Mouse (Mus musculus) frontal cortex, postnatal 10 days (tissue): ENCODE measurements at regions not wholly inside any gene's neighbourhood (a gene's known extent, or its start where the extent isn't known, plus 50 kb on each side); places are given as distances from the start of the nearest gene placed in this dataset.

Experiments used
- DNase-seq, 2 experiments: peaks; one replicate each; pipeline ENCODE4 v3.0.0; 2022; ENCODE audit warnings: low spot score in 2 of 2, mixed read lengths in 1 of 2

GRCm38 (mm10) chr2:167821186-167821585, 110.7 kb upstream of the Ptpn1 start:
- DNase-seq: no peak

GRCm38 (mm10) chr2:167818799-167819198, 113.1 kb upstream of the Ptpn1 start:
- DNase-seq: no peak

- no peak for DNase-seq
These were observed 114.8 kb upstream of the Ptpn1 start for GRCm38 (mm10) chr2:167817030-167817429.

DNA sequence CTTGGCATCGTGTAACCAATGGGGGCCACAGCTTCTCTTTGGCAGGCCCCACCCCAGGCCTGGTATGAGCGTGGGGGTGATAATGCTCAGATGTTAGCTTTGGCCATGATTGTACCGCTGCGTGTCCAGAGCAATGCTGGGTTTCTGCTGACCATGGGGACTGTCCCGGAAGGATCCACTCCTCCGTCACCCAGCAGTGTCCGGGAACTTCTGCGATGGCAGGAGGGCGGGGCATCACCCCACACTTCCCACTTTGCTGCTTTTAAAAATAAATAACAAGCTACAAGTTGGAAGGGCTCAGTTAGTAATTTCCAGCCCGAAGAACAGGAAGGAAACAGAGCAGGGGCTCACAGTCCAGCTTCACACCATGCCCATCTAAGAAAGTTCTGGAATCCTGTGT, 116.7 kb upstream of the Ptpn1 start:
- no peak for DNase-seq

DNA sequence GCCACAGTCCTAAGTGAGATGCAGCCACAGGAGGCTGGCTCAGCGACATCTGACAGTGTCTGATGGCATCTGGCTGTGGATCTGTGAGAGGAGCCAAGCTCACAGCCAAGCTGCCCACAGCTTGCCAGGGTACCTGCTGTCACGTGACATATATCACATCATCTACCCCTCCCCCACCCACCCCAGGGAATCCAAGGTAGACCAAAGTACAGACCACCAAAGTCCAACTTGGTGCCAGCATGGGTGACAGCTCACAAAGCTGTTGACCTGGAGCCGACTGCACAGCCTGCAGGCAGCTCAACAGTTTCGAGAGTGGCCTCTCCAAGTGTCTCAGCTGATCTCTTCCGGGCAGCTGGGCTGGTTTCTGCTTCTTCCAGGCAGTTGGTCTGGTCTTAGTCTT, 119.6 kb upstream of the Tmem189 start:
- no peak for DNase-seq

DNA sequence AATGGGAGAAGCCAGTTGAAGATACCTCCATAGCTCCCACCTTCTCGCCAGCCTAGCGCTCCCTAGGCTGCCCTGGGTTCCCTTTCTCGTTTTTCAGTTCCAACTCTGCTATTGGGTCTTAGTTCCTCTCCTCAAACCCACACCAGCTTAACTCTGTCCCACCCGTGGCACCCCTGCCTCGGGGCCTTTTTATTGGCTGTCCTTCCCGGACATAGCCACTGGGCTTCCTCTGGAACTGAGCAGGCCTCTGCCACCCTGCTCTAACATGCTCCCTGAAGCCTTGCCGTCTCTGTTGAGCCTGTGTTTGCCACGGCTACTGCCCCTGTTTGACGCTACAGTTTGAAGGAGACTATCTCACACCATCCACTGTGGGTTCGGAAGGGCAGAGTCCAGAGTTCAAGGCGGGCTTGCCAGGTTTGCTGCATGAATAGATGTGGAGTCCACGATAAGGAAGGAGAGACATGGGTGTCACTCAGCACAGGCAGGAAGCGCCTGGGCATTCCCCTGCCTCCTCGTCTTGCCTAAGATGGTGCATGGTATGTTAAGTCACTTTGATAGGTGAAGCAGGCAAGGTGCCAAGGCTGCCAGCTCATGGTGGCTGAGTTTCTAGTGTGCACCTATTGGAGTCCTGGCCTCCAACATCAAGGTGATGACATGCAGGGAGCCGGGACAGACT, 116.1 kb upstream of the Tmem189 start:
- DNase-seq: no peak

DNA sequence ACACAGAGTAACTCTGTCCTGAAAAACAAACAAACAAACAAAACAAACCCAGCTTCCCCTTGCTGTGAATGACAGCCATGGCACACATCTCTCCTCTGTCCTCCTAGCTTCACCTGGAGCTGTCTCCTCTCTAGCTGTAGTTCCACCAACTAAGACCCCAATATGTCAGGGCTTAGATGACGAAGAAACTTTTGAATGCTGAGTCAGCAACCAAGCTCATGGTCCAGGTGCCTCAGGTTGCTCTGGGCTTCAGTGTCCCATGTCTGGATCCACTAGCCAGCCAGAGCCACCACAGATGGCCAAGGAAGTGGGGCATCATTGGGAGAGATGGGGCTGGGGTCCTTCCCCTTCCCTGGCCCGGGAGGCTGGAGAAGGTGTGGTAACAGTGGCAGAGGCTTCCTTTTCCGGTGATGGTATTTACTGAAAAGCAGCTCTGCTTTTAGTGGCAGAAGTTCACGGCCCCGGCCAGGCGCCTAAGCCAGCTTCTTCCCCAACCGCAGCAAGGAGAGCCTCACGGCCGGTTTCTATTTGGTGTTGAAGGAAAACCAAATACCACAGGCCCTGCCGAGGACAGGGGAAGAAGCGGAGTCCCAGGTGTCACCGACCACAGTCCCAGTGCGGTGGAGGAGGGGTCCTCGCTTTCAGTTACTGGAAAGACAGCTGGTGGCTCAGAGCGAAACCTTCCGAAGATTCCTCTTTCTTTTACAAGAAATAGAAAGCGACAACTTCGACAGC, 115.0 kb upstream of the Tmem189 start:
- DNase-seq: no peak

DNA sequence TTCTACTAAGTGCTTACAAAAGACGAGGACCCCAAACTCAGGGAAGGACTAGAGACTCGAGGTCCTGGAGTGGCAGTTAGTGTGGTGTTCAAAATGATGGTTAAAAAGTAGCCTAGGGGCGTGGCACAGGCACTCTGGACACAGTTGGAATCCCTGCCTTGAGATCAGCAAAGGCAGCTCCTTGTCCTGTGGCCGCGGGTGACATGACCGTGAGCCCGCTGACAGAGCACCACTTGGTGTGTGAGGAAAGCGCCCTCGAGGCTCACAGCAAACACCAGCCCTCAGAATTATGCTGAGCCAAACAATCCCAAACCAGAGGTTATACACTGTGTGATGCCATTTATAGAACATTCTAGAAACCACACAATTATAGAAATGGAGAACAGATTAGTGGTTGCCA, 112.9 kb upstream of the Tmem189 start:
- DNase-seq: no peak

DNA sequence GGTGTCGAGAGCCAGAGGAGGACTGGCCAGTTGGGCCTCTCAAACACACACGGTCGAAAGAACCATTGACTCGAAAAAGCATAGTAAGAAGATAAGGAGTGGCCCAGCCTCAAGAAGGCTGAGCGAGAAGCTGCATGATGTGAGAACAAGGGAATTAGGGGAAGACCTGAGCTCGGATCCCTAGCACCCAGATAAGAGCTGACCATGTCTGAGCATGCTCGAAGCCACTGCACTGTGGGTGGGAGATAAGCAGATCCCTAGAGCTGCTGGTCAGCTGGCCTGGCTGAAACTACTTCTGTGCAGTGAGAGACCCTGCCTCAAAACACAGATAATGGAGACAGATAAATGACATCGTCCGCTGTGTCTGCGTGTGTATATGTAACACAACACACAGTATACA, 111.8 kb upstream of the Tmem189 start:
- DNase-seq: no peak

DNA sequence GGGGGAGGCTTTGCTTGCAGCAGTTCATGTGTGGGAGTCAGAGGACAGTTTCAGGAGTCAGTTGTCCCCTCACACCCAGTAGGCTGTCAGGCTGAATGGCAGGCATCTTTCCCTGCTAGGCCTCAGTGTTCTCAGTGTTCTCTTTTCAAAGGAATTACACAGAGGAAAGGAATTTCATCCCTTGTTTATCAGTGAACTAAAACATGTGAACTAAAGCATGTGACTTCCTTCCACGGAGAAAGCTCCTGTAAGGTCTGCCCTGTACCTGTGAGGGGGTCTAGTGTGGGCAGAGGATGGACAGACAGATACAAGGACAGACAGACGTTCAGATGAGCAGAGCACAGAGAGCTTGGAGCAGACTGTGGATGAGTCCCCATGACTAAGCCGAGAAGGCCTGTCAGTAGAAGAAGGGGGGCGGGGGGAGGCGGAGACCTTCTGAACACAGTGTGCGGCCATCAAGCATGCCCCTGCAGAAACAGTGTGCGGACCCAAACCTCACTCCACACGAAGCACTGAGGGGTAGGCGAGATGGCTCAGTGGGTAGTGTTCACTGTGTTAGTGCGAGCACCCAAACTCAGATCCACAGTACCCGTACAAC, 111.1 kb upstream of the Tmem189 start:
- no peak for DNase-seq

DNA sequence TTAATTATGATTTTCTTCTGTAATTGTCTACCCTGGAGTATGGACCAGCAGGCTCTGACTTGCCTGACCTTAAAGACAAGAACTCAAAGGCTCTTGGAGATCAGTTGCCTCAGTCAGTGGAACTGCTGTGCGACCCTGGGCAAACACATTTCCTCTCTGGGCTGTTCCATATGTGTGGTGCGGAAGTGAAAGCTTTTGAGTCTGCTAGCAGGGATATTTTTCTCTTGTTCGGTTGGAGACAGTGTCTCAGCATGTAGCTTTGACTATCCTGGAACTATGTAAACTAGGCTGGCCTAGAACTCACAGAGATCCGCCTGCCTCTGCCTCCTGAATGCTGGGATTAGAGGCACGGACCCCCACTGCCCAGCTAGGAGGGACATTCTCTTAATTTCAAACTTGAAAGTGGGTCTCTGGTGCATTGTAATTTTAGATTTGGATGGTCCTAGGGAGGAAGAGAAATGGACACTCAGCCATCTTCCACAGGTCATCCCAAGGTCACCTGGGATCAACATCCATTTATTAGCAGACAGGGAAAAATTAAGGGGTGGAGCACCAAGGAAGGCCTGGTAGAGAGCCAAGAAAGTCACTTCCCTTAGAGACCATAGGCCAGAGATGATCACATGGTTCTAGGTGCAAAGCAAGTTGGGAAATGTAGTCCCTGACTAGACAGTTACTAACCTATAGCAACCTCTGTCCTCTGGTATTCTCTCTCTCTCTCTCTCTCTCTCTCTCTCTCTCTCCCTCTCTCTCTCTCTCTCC, 110.2 kb upstream of the Tmem189 start:
- DNase-seq: no peak

DNA sequence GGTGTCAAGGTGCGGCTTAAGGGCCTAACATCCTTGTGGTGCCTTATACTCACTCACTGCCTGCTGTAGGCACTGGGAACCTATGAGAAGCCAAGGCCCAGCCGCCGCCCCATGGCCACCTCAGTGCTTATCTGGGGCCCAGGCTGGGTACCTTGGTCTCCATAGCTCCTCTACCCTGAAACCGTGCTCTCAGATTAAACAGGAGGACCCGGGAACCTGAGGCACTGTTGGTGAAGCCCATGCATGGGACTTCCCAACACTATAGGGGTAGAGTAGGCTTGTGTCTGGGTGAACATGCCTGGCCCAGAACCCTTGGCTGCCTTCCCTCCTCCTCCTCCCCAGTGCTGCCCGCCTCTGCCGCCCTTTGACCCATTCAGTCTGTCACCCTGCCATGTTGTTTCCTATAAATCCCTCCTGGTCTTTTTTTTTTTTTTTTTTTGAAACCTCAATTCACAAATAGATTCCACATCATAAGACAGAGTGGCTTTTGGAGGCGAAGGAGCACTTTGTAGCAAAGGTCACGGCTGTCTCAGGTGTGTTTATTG, 109.4 kb upstream of the Tmem189 start:
- no peak for DNase-seq

- no peak for DNase-seq
These were observed 108.6 kb upstream of the Tmem189 start for GRCm38 (mm10) chr2:167798076-167798782.

- DNase-seq: no peak
These were observed 105.9 kb upstream of the Tmem189 start for GRCm38 (mm10) chr2:167795491-167795890.

DNA sequence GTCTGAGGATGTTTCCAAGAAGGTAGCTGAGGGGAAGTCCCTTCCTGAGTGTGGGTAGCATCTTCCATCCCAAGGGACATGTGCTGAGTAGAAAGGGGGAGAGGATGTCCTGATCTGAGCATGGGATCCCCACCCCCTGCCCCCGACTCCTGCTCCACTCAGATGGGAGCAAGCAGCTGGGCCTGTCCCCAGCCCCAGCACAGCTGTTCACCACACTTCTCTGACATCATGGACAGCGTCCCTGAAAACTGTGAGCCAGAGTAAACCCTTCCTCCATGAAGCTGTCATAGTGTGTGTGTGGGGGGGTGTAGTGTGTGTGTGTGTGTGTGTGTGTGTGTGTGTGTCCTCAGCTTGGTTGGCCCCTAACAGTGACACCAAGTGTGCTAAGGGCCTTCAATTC, 104.3 kb upstream of the Tmem189 start:
- no peak for DNase-seq

GRCm38 (mm10) chr2:167792753-167793152, 103.1 kb upstream of the Tmem189 start:
- no peak for DNase-seq

GRCm38 (mm10) chr2:167792330-167792729, 102.7 kb upstream of the Tmem189 start:
- DNase-seq: no peak

- DNase-seq: no peak
These were observed 99.9 kb upstream of the Tmem189 start for GRCm38 (mm10) chr2:167789471-167789923.

DNA sequence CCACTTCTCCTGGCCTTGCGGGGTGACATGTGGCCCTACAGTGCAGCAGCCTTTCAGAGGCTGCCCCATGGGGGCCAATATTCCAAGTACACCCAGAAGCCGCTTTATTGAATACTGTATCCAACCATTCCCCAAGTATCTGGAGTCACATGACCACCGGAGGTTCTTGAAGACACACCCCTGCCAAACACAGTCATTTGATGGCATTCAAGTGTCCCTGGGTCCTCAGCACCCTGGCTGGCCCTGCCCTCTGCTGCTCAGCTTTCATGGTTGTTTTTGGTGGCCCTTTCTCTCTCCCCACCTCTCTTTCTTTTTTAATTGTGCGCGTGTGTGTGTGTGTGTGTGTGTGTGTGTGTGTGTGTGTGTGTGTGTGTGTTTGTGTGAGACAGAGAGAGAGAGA, 97.3 kb upstream of the Tmem189 start:
- no peak for DNase-seq

- no peak for DNase-seq
These were observed 94.7 kb upstream of the Tmem189 start for GRCm38 (mm10) chr2:167784353-167784752.

DNA sequence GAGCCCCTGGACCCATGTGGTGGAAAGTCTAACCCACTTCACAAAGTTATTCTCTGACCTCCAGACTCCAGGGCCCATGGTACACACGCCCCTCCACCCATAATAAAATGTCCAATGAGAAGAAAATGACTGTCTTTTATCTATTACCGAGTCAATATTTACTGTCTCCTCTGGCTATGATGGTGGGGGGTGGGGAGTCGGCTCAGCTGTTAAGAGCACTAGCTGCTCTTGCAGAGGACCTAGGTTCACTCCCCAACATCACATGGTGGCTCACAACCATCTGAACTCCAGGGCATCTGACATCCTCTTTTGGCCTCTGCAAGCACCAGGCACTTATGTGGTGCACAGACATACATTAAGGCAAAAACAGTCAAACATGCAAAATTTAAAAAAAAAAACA, 93.8 kb upstream of the Tmem189 start:
- DNase-seq: no peak
